21 mouse cellular contexts compared by ENCODE assay signal in the genomic region with DNA sequence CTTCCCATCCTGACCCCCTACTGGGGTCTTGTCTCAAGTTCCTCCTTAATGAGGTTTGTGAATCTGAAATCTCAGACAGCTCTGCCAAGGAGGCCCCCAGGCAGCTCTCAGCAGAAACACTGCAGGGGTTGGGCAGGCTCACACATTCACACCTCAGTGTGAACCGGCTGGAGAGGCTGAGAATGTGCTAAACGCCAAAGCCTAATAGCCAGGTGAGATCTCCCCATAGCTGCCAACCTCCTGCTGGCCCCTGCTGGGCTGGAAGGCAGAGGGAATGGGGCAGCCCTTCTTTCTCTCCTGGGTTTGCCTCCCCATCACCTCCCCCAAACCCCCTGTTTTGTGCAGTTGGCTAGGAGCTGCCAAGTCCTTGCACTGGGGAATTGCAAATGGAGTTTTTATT.
DNase-seq lines count a peak whose midpoint lies in the region; ATAC-seq and TF ChIP-seq lines count a peak whose summit lies in the region.
"Had no signal": no experiment of that assay in that cellular context is flagged by ENCODE, and none has a peak within 500 bp of the region (broad histone marks: within the 10 kb centered on the region; RNA-seq: fewer than 3 reads in every experiment).

No protein-coding gene starts in this region.

- H3K27me3 ChIP-seq in forebrain, embryonic 10.5 days (ENCODE audit: poor library complexity, severe bottlenecking), result 0 out of 2 replicates have a peak, but pooled peaks cover 6% of the 10 kb centered on the region
- H3K27me3 ChIP-seq in forebrain, postnatal 0 days (ENCODE audit: insufficient read depth, low read length), result no peaks in the 10 kb centered on the region
- peaks cover 15% of the 10 kb centered on the region for H3K27me3 ChIP-seq in midbrain, embryonic 10.5 days (ENCODE audit: low read depth, poor library complexity, severe bottlenecking)
- peaks cover 4% of the 10 kb centered on the region; the same call in 1 of the 2 replicates for H3K27me3 ChIP-seq in midbrain, embryonic 13.5 days
- no peaks in the 10 kb centered on the region for H3K27me3 ChIP-seq in embryonic facial prominence, embryonic 12.5 days
- no peaks in the 10 kb centered on the region for H3K27me3 ChIP-seq in forebrain, embryonic 16.5 days (replicated peaks; ENCODE audit: control insufficient read depth, insufficient read depth, low read length)
- H3K27me3 ChIP-seq: embryonic facial prominence, embryonic 15.5 days had no signal

- H3K9me3 ChIP-seq in forebrain, embryonic 10.5 days, result peaks cover 4% of the 10 kb centered on the region; the same call in 1 of the 2 replicates
- no peaks in the 10 kb centered on the region for H3K9me3 ChIP-seq in forebrain, postnatal 0 days (ENCODE audit: low read length)
- H3K9me3 ChIP-seq in midbrain, embryonic 10.5 days (replicated peaks), result peaks cover 6% of the 10 kb centered on the region; the same call in 1 of the 2 replicates
- H3K9me3 ChIP-seq in midbrain, embryonic 13.5 days, result peaks cover 7% of the 10 kb centered on the region; the same call in 1 of the 2 replicates
- H3K9me3 ChIP-seq in embryonic facial prominence, embryonic 12.5 days, result no peaks in the 10 kb centered on the region
- no peaks in the 10 kb centered on the region for H3K9me3 ChIP-seq in forebrain, embryonic 16.5 days (ENCODE audit: control insufficient read depth, low read length)
- H3K9me3 ChIP-seq: embryonic facial prominence, embryonic 15.5 days; heart, embryonic 12.5 days had no signal

- no peak overlapping the region for H3K9ac ChIP-seq in forebrain, postnatal 0 days
- H3K9ac ChIP-seq in midbrain, embryonic 13.5 days (replicated peaks), result no peak overlapping the region
- no peak overlapping the region for H3K9ac ChIP-seq in embryonic facial prominence, embryonic 12.5 days
- H3K9ac ChIP-seq in forebrain, embryonic 16.5 days (replicated peaks; ENCODE audit: low read depth, low read length), result no peak overlapping the region
- H3K9ac ChIP-seq: embryonic facial prominence, embryonic 15.5 days; heart, embryonic 12.5 days; hindbrain, embryonic 13.5 days had no signal

- no peak for TF ChIP-seq CTCF in forebrain, postnatal 0 days (IDR thresholded peaks at IDR 0.05; ENCODE audit: low read depth)

- no peak for DNase-seq in forebrain, embryonic 10.5 days (ENCODE audit: extremely low spot score, low spot score)
- no peak for DNase-seq in forebrain, postnatal 0 days
- no peak for DNase-seq in midbrain, embryonic 10.5 days (ENCODE audit: low spot score)
- no peak for DNase-seq in yolk sac, embryonic 10.5 days (ENCODE audit: low spot score)
- DNase-seq in adipocyte (ENCODE audit: low spot score), result no peak
- DNase-seq: adrenal gland, postnatal 14 days; B cell, adult 2 months; cerebellum, adult 18-20 months; cerebellum, adult 9-11 months; cerebellum, postnatal 36 days; gastrocnemius, adult 2 months; gastrocnemius, postnatal 25 days; heart, postnatal 36 days had no signal

- ATAC-seq in forebrain, postnatal 0 days, result no peak
- ATAC-seq in midbrain, embryonic 13.5 days, result no peak
- no peak for ATAC-seq in embryonic facial prominence, embryonic 12.5 days (ENCODE audit: insufficient number of reproducible peaks, insufficient read depth, low FRiP score, low TSS enrichment)
- peak; percentile 45; the same call in 1 of the 2 replicates for ATAC-seq in forebrain, embryonic 16.5 days
- ATAC-seq: intestine, embryonic 16.5 days had no signal

- H3K4me1 ChIP-seq in forebrain, embryonic 10.5 days, result peaks cover 41% of the 10 kb centered on the region
- H3K4me1 ChIP-seq in forebrain, postnatal 0 days (ENCODE audit: insufficient read depth), result peaks cover 17% of the 10 kb centered on the region
- H3K4me1 ChIP-seq in midbrain, embryonic 10.5 days, result peaks cover 44% of the 10 kb centered on the region
- H3K4me1 ChIP-seq in midbrain, embryonic 13.5 days (replicated peaks), result peaks cover 45% of the 10 kb centered on the region
- H3K4me1 ChIP-seq in embryonic facial prominence, embryonic 12.5 days, result peaks cover 23% of the 10 kb centered on the region
- peaks cover 32% of the 10 kb centered on the region for H3K4me1 ChIP-seq in forebrain, embryonic 16.5 days (replicated peaks; ENCODE audit: control insufficient read depth, insufficient read depth, low read length)

- H3K4me2 ChIP-seq in forebrain, postnatal 0 days (ENCODE audit: low read depth), result no peak overlapping the region
- H3K4me2 ChIP-seq in midbrain, embryonic 13.5 days (replicated peaks), result no peak overlapping the region
- no peak overlapping the region for H3K4me2 ChIP-seq in embryonic facial prominence, embryonic 12.5 days (replicated peaks)
- H3K4me2 ChIP-seq in forebrain, embryonic 16.5 days (ENCODE audit: low read length), result no peak overlapping the region
- H3K4me2 ChIP-seq: embryonic facial prominence, embryonic 15.5 days; heart, embryonic 12.5 days; hindbrain, embryonic 13.5 days had no signal

- no peaks in the 10 kb centered on the region for H3K36me3 ChIP-seq in forebrain, embryonic 10.5 days (replicated peaks)
- no peaks in the 10 kb centered on the region for H3K36me3 ChIP-seq in forebrain, postnatal 0 days (ENCODE audit: insufficient read depth)
- no peaks in the 10 kb centered on the region for H3K36me3 ChIP-seq in midbrain, embryonic 10.5 days
- no peaks in the 10 kb centered on the region for H3K36me3 ChIP-seq in midbrain, embryonic 13.5 days
- H3K36me3 ChIP-seq in embryonic facial prominence, embryonic 12.5 days, result no peaks in the 10 kb centered on the region
- H3K36me3 ChIP-seq in forebrain, embryonic 16.5 days (ENCODE audit: control insufficient read depth, insufficient read depth), result no peaks in the 10 kb centered on the region
- H3K36me3 ChIP-seq: embryonic facial prominence, embryonic 15.5 days; heart, embryonic 12.5 days; hindbrain, embryonic 13.5 days had no signal

- 30% methylated on average over 2 of the region's 2 CpGs for WGBS in forebrain, embryonic 10.5 days
- 19% methylated on average over 2 of the region's 2 CpGs for WGBS in forebrain, postnatal 0 days
- 51% methylated on average over 2 of the region's 2 CpGs for WGBS in midbrain, embryonic 10.5 days
- 27% methylated on average over 2 of the region's 2 CpGs for WGBS in midbrain, embryonic 13.5 days
- 23% methylated on average over 2 of the region's 2 CpGs for WGBS in embryonic facial prominence, embryonic 12.5 days
- 24% methylated on average over 2 of the region's 2 CpGs for WGBS in forebrain, embryonic 16.5 days

- H3K27ac ChIP-seq in forebrain, embryonic 10.5 days, result peak overlapping the region; percentile 51
- no peak overlapping the region for H3K27ac ChIP-seq in forebrain, postnatal 0 days (ENCODE audit: low read depth, low read length)
- H3K27ac ChIP-seq in midbrain, embryonic 10.5 days (replicated peaks), result peak overlapping the region; percentile 53
- H3K27ac ChIP-seq in midbrain, embryonic 13.5 days, result no peak overlapping the region; the same call in 1 of the 2 replicates
- 0 out of 2 replicates have a peak overlapping the region, but pooled peaks have one; percentile 5 for H3K27ac ChIP-seq in embryonic facial prominence, embryonic 12.5 days
- H3K27ac ChIP-seq in forebrain, embryonic 16.5 days (ENCODE audit: low read length), result peak overlapping the region; percentile 19; the same call in 1 of the 2 replicates
- H3K27ac ChIP-seq: embryonic facial prominence, embryonic 15.5 days; gastrocnemius, adult 2 months had no signal

- H3K4me3 ChIP-seq in forebrain, embryonic 10.5 days, result no peak overlapping the region
- no peak overlapping the region for H3K4me3 ChIP-seq in forebrain, postnatal 0 days (ENCODE audit: low read depth, low read length)
- H3K4me3 ChIP-seq in midbrain, embryonic 10.5 days, result no peak overlapping the region
- no peak overlapping the region for H3K4me3 ChIP-seq in midbrain, embryonic 13.5 days (replicated peaks)
- H3K4me3 ChIP-seq in embryonic facial prominence, embryonic 12.5 days, result no peak overlapping the region
- no peak overlapping the region for H3K4me3 ChIP-seq in forebrain, embryonic 16.5 days (replicated peaks; ENCODE audit: low read length)
- H3K4me3 ChIP-seq: embryonic facial prominence, embryonic 15.5 days; erythroblast, embryonic 14.5 days; gastrocnemius, adult 2 months; heart, embryonic 12.5 days; hindbrain, embryonic 13.5 days had no signal

Comparison
In these comparisons a context has a peak if more than half of its experiments do, and no peak if none do; other contexts are left out.
1. H3K27ac ChIP-seq: peak in forebrain, embryonic 10.5 days (single experiment), midbrain, embryonic 10.5 days (single experiment), embryonic facial prominence, embryonic 12.5 days (single experiment) and forebrain, embryonic 16.5 days (single experiment); none in forebrain, postnatal 0 days (single experiment) and midbrain, embryonic 13.5 days (single experiment).